Mouse (Mus musculus): Measurements from ENCODE around the gene Ccdc81. TPM values are rescaled to one million over a fixed set of nuclear protein-coding genes. Genes with fewer than 3 reads are reported as not detected.
A peak's percentile ranks its signal among the peaks of the same experiment; 100 is the strongest.

The Ccdc81 gene
- polyA plus RNA-seq, 1 experiment from 2014 or later = 0.05 TPM

GRCm38 (mm10) chr7:89913432-89914158, 10.2 kb upstream of the Ccdc81 start:
- peak; percentile 47 for ATAC-seq (ENCODE audit: insufficient read depth, low FRiP score)
- 86% methylated on average over 3 of the region's 3 CpGs for WGBS

GRCm38 (mm10) chr7:89912356-89912755, 8.9 kb upstream of the Ccdc81 start:
- Histone ChIP-seq H3K36me3 (ENCODE audit: control insufficient read depth, insufficient read depth, low read length) (no peaks in the 10 kb centered on the region), H3K4me3 (replicated peaks; ENCODE audit: low read length) (no peak overlapping the region), H3K9me3 (replicated peaks; ENCODE audit: control insufficient read depth, low read length) (no peaks in the 10 kb centered on the region), H3K27me3 (ENCODE audit: control insufficient read depth, insufficient read depth, low read length) (no peaks in the 10 kb centered on the region), H3K4me2 (ENCODE audit: low read depth, low read length) (no peak overlapping the region), H3K27ac (ENCODE audit: low read length) (no peak overlapping the region), H3K9ac (ENCODE audit: low read length) (no peak overlapping the region), H3K4me1 (ENCODE audit: control insufficient read depth, insufficient read depth, low read length) (no peaks in the 10 kb centered on the region; the same call in 1 of the 2 replicates)
- 86% methylated on average over 3 of the region's 3 CpGs for WGBS
- no peak for ATAC-seq (ENCODE audit: insufficient read depth, low FRiP score)

More at GRCm38 (mm10) chr7:89913432-89914158, 10.2 kb upstream of the Ccdc81 start:
- Histone ChIP-seq H3K36me3 (ENCODE audit: control insufficient read depth, insufficient read depth, low read length) (no peaks in the 10 kb centered on the region), H3K4me1 (ENCODE audit: control insufficient read depth, insufficient read depth, low read length) (no peaks in the 10 kb centered on the region; the same call in 1 of the 2 replicates), H3K9me3 (replicated peaks; ENCODE audit: control insufficient read depth, low read length) (no peaks in the 10 kb centered on the region), H3K4me2 (ENCODE audit: low read depth, low read length) (no peak overlapping the region), H3K4me3 (replicated peaks; ENCODE audit: low read length) (no peak overlapping the region), H3K27ac (ENCODE audit: low read length) (no peak overlapping the region), H3K27me3 (ENCODE audit: control insufficient read depth, insufficient read depth, low read length) (no peaks in the 10 kb centered on the region), H3K9ac (ENCODE audit: low read length) (no peak overlapping the region)

GRCm38 (mm10) chr7:89909711-89910110, 6.3 kb upstream of the Ccdc81 start:
- Histone ChIP-seq H3K9ac (ENCODE audit: low read length) (no peak overlapping the region), H3K27me3 (ENCODE audit: control insufficient read depth, insufficient read depth, low read length) (no peaks in the 10 kb centered on the region), H3K4me3 (replicated peaks; ENCODE audit: low read length) (no peak overlapping the region), H3K4me2 (ENCODE audit: low read depth, low read length) (no peak overlapping the region), H3K9me3 (replicated peaks; ENCODE audit: control insufficient read depth, low read length) (no peaks in the 10 kb centered on the region), H3K4me1 (ENCODE audit: control insufficient read depth, insufficient read depth, low read length) (no peaks in the 10 kb centered on the region; the same call in 1 of the 2 replicates), H3K27ac (ENCODE audit: low read length) (no peak overlapping the region), H3K36me3 (ENCODE audit: control insufficient read depth, insufficient read depth, low read length) (no peaks in the 10 kb centered on the region)
- 81% methylated on average over 4 of the region's 4 CpGs for WGBS
- ATAC-seq (ENCODE audit: insufficient read depth, low FRiP score) = no peak

- no peaks in the 10 kb centered on the region; the same call in 1 of the 2 replicates for H3K4me1 ChIP-seq (ENCODE audit: control insufficient read depth, insufficient read depth, low read length)
- 70% methylated on average over 20 of the region's 20 CpGs for WGBS
- no peaks in the 10 kb centered on the region for H3K36me3 ChIP-seq (ENCODE audit: control insufficient read depth, insufficient read depth, low read length)
- H3K4me3 ChIP-seq (replicated peaks; ENCODE audit: low read length) = no peak overlapping the region
- no peaks in the 10 kb centered on the region for H3K9me3 ChIP-seq (replicated peaks; ENCODE audit: control insufficient read depth, low read length)
- no peak for ATAC-seq (ENCODE audit: insufficient read depth, low FRiP score)
- no peak overlapping the region for H3K4me2 ChIP-seq (ENCODE audit: low read depth, low read length)
- H3K9ac ChIP-seq (ENCODE audit: low read length) = no peak overlapping the region
- no peak overlapping the region for H3K27ac ChIP-seq (ENCODE audit: low read length)
- H3K27me3 ChIP-seq (ENCODE audit: control insufficient read depth, insufficient read depth, low read length) = no peaks in the 10 kb centered on the region
These were observed 5.6 kb upstream of the Ccdc81 start for GRCm38 (mm10) chr7:89908899-89909621.

DNA sequence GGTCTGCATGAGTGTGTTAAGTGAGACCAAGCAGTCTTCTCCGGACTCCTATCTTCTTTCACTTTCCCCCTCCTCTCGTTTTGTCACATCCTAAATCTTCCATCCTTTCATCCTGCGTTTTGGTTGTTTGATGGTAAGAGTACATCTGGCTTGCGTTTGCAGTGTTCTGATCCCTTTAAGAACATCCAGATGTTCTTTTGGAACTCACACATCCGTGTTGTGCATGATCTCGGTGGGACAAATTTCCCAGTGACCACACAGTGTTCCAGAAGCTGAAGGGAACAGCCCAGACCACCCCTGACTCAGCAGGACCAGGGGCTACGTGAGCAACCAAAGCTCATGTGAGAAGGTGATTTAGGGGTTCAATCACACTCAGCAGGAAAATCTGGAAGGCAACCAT, 5.0 kb upstream of the Ccdc81 start:
- no peak for ATAC-seq (ENCODE audit: insufficient read depth, low FRiP score)
- Histone ChIP-seq H3K27me3 (ENCODE audit: control insufficient read depth, insufficient read depth, low read length) (no peaks in the 10 kb centered on the region), H3K4me2 (ENCODE audit: low read depth, low read length) (no peak overlapping the region), H3K4me3 (replicated peaks; ENCODE audit: low read length) (no peak overlapping the region), H3K9me3 (replicated peaks; ENCODE audit: control insufficient read depth, low read length) (no peaks in the 10 kb centered on the region), H3K36me3 (ENCODE audit: control insufficient read depth, insufficient read depth, low read length) (no peaks in the 10 kb centered on the region), H3K27ac (ENCODE audit: low read length) (no peak overlapping the region), H3K9ac (ENCODE audit: low read length) (no peak overlapping the region), H3K4me1 (ENCODE audit: control insufficient read depth, insufficient read depth, low read length) (peaks cover 1% of the 10 kb centered on the region; the same call in 1 of the 2 replicates)
- 42% methylated on average over 7 of the region's 7 CpGs for WGBS

GRCm38 (mm10) chr7:89907950-89908349, 4.5 kb upstream of the Ccdc81 start:
- H3K4me2 ChIP-seq (ENCODE audit: low read depth, low read length) = no peak overlapping the region
- H3K9ac ChIP-seq (ENCODE audit: low read length) = no peak overlapping the region
- H3K36me3 ChIP-seq (ENCODE audit: control insufficient read depth, insufficient read depth, low read length) = no peaks in the 10 kb centered on the region
- H3K9me3 ChIP-seq (replicated peaks; ENCODE audit: control insufficient read depth, low read length) = no peaks in the 10 kb centered on the region
- peak; percentile 56; the same call in 1 of the 2 replicates for ATAC-seq (ENCODE audit: insufficient read depth, low FRiP score)
- no peak overlapping the region for H3K27ac ChIP-seq (ENCODE audit: low read length)
- H3K4me3 ChIP-seq (replicated peaks; ENCODE audit: low read length) = no peak overlapping the region
- H3K4me1 ChIP-seq (ENCODE audit: control insufficient read depth, insufficient read depth, low read length) = peaks cover 3% of the 10 kb centered on the region; the same call in 1 of the 2 replicates
- H3K27me3 ChIP-seq (ENCODE audit: control insufficient read depth, insufficient read depth, low read length) = no peaks in the 10 kb centered on the region
- WGBS = 21% methylated on average over 8 of the region's 8 CpGs

- H3K9me3 ChIP-seq (replicated peaks; ENCODE audit: control insufficient read depth, low read length) = no peaks in the 10 kb centered on the region
- no peak overlapping the region for H3K27ac ChIP-seq (ENCODE audit: low read length)
- no peaks in the 10 kb centered on the region for H3K27me3 ChIP-seq (ENCODE audit: control insufficient read depth, insufficient read depth, low read length)
- ATAC-seq (ENCODE audit: insufficient read depth, low FRiP score) = no peak
- H3K9ac ChIP-seq (ENCODE audit: low read length) = no peak overlapping the region
- WGBS = 69% methylated on average over 8 of the region's 8 CpGs
- peak overlapping the region; percentile 23; the same call in 1 of the 2 replicates for H3K4me3 ChIP-seq (replicated peaks; ENCODE audit: low read length)
- H3K36me3 ChIP-seq (ENCODE audit: control insufficient read depth, insufficient read depth, low read length) = no peaks in the 10 kb centered on the region
- peaks cover 3% of the 10 kb centered on the region; the same call in 1 of the 2 replicates for H3K4me1 ChIP-seq (ENCODE audit: control insufficient read depth, insufficient read depth, low read length)
- peak overlapping the region; percentile 50 for H3K4me2 ChIP-seq (ENCODE audit: low read depth, low read length)
These were observed 422 bp downstream of the Ccdc81 start for GRCm38 (mm10) chr7:89903007-89903406.

GRCm38 (mm10) chr7:89891856-89892255, 11.6 kb downstream of the Ccdc81 start:
- H3K4me1 ChIP-seq (ENCODE audit: control insufficient read depth, insufficient read depth, low read length) = no peaks in the 10 kb centered on the region
- H3K4me2 ChIP-seq (ENCODE audit: low read depth, low read length) = no peak overlapping the region
- H3K36me3 ChIP-seq (ENCODE audit: control insufficient read depth, insufficient read depth, low read length) = no peaks in the 10 kb centered on the region
- no peak overlapping the region for H3K9ac ChIP-seq (ENCODE audit: low read length)
- H3K27me3 ChIP-seq (ENCODE audit: control insufficient read depth, insufficient read depth, low read length) = no peaks in the 10 kb centered on the region
- 39% methylated on average over 4 of the region's 4 CpGs for WGBS
- no peak overlapping the region for H3K27ac ChIP-seq (ENCODE audit: low read length)
- no peaks in the 10 kb centered on the region for H3K9me3 ChIP-seq (replicated peaks; ENCODE audit: control insufficient read depth, low read length)
- H3K4me3 ChIP-seq (replicated peaks; ENCODE audit: low read length) = no peak overlapping the region
- ATAC-seq (ENCODE audit: insufficient read depth, low FRiP score) = no peak

DNA sequence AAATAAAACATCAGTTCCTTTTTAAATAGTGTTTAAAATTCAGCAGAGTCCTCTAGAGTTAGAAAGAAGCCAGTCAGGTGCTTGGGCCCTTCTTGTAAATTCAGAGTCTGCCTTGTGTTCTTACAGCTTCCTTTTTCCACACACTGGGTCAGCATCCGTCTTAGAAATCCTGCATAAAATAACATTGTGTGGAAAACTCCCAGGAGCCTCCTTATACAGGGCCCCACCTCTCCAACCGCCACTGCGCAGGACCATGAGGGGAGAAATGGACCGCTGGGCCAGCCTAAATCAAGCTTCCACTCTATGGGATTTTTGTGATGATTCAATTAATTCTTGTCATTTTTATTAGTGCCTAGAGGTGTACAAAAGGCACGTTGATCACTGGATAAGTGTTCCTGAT, 12.0 kb downstream of the Ccdc81 start:
- Histone ChIP-seq H3K4me3 (replicated peaks; ENCODE audit: low read length) (no peak overlapping the region), H3K9ac (ENCODE audit: low read length) (no peak overlapping the region), H3K27me3 (ENCODE audit: control insufficient read depth, insufficient read depth, low read length) (no peaks in the 10 kb centered on the region), H3K4me1 (ENCODE audit: control insufficient read depth, insufficient read depth, low read length) (no peaks in the 10 kb centered on the region), H3K9me3 (replicated peaks; ENCODE audit: control insufficient read depth, low read length) (no peaks in the 10 kb centered on the region), H3K36me3 (ENCODE audit: control insufficient read depth, insufficient read depth, low read length) (no peaks in the 10 kb centered on the region), H3K27ac (ENCODE audit: low read length) (no peak overlapping the region), H3K4me2 (ENCODE audit: low read depth, low read length) (no peak overlapping the region)
- ATAC-seq (ENCODE audit: insufficient read depth, low FRiP score) = no peak
- 78% methylated on average over 5 of the region's 5 CpGs for WGBS

All from stomach, embryonic 16.5 days (tissue).